Comparison of ENCODE assay signal across 8 mouse cellular contexts in the genomic region with DNA sequence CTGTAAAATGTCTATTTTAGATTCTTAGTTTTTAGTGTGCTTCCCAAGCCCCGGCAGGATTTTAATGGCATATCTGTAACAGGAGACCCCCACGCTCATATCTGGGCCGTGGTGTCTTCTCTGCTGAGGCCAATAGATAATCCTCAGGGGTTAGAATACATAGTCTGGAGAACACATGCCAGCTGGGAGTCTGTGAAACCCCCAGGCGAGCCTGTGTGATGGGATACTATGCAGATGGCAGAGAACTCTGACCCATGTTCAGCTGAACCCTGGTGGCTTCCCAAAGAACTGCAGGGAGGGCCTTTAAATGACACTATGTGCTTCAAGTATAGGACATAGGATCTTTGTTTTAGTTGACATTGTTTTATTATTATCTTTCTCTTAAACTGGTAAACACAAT.
DNase-seq lines count a peak whose midpoint lies in the region; ATAC-seq lines count a peak whose summit lies in the region.

No protein-coding gene starts in this region.

- peak overlapping the region; percentile 48; the same call in 1 of the 2 replicates for H3K27ac ChIP-seq in hindbrain, embryonic 16.5 days (ENCODE audit: low read depth, low read length)
- H3K27ac ChIP-seq in lung, embryonic 15.5 days: peak overlapping the region; percentile 66

- DNase-seq in right cerebral cortex, postnatal 10 days (ENCODE audit: low spot score in 2 of 2): peak; percentile 41 to 48
- no peak for DNase-seq in right cerebral cortex, postnatal 36 days (ENCODE audit: low spot score in 2 of 2)
- peak; percentile 50 for DNase-seq in adrenal gland, postnatal 25 days
- peak; percentile 53 for DNase-seq in gastrocnemius, postnatal 14 days
- peak; percentile 29 for DNase-seq in right cerebral cortex, postnatal 4 days
- DNase-seq in cerebellum, adult 9-11 months: no peak

- 22% methylated on average over 4 of the region's 4 CpGs for WGBS in hindbrain, embryonic 16.5 days
- 14% methylated on average over 4 of the region's 4 CpGs for WGBS in lung, embryonic 15.5 days

- H3K4me3 ChIP-seq in hindbrain, embryonic 16.5 days (ENCODE audit: low read length): no peak overlapping the region
- no peak overlapping the region for H3K4me3 ChIP-seq in lung, embryonic 15.5 days

- H3K9me3 ChIP-seq in hindbrain, embryonic 16.5 days (ENCODE audit: control insufficient read depth, low read length): no peaks in the 10 kb centered on the region
- no peaks in the 10 kb centered on the region for H3K9me3 ChIP-seq in lung, embryonic 15.5 days

- no peak overlapping the region for H3K4me2 ChIP-seq in hindbrain, embryonic 16.5 days (ENCODE audit: low read length)
- H3K4me2 ChIP-seq in lung, embryonic 15.5 days: no peak overlapping the region; the same call in 1 of the 2 replicates

- peaks cover 6% of the 10 kb centered on the region for H3K4me1 ChIP-seq in hindbrain, embryonic 16.5 days (ENCODE audit: control insufficient read depth, insufficient read depth, low read depth, low read length)
- peaks cover 14% of the 10 kb centered on the region for H3K4me1 ChIP-seq in lung, embryonic 15.5 days

- no peaks in the 10 kb centered on the region for H3K36me3 ChIP-seq in hindbrain, embryonic 16.5 days (ENCODE audit: control insufficient read depth, insufficient read depth, low read length)
- no peaks in the 10 kb centered on the region for H3K36me3 ChIP-seq in lung, embryonic 15.5 days

- peak; percentile 48 for ATAC-seq in hindbrain, embryonic 16.5 days
- peak; percentile 72 for ATAC-seq in lung, embryonic 15.5 days (ENCODE audit: borderline replicate concordance, extremely low read depth, low FRiP score, low TSS enrichment)

- intact Hi-C loops in gastrocnemius, postnatal 14 days (cut with DNase I; ENCODE audit: low total_unique reads): no loop called here

- H3K9ac ChIP-seq in hindbrain, embryonic 16.5 days (ENCODE audit: low read depth, low read length): no peak overlapping the region
- H3K9ac ChIP-seq in lung, embryonic 15.5 days: no peak overlapping the region

- no peaks in the 10 kb centered on the region for H3K27me3 ChIP-seq in hindbrain, embryonic 16.5 days (replicated peaks; ENCODE audit: control insufficient read depth, insufficient read depth, low read length)
- no peaks in the 10 kb centered on the region for H3K27me3 ChIP-seq in lung, embryonic 15.5 days

Comparison
In these comparisons a context has a peak if more than half of its experiments do, and no peak if none do; other contexts are left out.
1. DNase-seq: peak in right cerebral cortex, postnatal 10 days (2 of 2), adrenal gland, postnatal 25 days (single experiment), gastrocnemius, postnatal 14 days (single experiment) and right cerebral cortex, postnatal 4 days (single experiment); none in right cerebral cortex, postnatal 36 days (0 of 2) and cerebellum, adult 9-11 months (single experiment).